Mouse (Mus musculus): ENCODE data around the gene Rhbdd1.

The Rhbdd1 gene

DNA sequence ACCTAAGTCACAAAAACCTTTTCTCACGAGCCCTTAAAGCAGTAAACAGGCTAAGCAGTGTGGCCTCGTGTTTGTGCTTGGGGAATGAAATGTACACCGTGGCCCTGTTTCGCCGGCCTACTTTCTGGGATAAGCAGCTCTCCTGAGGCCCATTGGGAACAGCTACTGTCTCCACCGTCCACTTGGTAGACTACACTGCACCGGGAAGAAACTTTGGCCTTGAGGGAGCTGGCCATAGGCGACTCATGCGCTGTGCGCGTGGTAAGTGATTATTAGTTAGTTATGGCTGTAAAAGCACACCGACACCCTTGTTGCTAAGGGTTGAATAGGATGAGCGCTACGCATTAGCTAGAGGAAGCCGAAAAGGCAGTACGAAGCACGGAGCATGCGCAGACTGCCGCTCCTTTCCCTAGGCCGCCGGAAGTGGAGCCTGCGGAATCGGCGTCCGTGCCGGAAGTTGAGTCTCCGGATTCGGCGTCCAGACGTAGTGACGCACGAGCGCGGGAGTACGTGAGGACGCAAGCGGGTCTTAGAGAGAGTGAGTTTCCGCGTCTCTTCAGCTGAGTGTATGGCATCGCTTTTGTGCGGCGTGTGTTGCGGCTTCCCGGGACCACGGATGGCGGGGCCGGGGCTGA is at the start of gene Rhbdd1:
Gene Rhbdd1, plus strand, starts transcription at position 342 of the 635 bp plus-strand sequence.
- DNase-seq, result peak; percentile 97

DNA sequence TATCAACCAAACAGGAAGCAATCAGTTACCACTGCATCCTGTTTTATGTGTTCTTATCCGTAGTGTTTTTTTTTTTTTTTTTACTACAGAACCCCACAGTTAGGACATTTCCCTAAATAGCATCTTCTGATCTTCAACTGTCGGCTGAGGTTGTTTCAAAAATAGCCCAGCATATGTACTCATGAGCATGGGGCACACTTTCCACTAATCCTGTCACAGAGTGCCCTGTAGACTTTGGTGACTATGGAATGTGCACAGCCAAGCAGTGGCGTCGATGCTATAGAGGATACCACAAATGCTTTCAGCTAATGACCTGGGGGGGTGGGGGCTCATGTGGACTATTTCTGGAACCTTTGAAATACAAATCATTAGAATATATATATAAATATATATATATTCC is 48.7 kb upstream of the Rhbdd1 start:
- DNase-seq, result no peak

DNA sequence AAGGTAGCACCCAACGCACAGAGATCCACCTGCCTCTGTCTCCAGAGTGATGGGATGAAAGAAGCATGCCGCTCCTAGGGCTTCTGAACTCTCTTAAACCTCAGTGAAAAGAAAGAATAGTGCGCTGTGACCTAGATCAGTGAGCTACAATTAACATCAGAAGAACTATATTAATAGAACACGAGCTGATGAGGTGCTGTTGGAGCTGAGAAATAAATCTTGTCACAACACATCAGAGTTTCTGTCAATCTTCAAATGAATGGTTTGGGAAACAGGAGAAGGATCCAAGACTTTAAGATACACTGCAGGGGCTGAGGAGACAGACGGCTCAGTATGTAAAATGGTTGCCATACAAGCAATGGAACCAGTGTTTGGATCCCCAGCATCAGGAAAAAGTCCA is 44.0 kb upstream of the Rhbdd1 start:
- no peak for DNase-seq

GRCm38 (mm10) chr1:82273529-82273928 is 42.7 kb upstream of the Rhbdd1 start:
- no peak for DNase-seq

DNA sequence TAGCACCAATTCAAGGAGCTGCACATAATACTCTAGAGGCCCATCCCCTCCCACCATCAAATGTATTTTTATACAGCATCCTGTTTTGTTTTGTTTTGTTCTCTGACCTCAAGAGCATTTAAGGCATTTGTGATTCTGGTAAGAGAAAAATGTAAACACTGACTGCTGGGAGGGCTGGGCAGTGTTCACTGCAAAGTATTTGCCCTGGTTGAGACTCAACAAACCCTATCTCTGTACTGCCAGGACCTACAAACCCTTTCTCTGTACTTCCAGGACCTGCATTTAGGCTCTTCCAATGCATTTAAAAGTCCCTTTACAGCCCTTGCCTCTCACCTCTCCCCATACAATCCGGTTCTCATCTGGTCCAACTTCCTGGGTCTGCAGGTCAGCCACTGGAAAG is 41.9 kb upstream of the Rhbdd1 start:
- DNase-seq, result no peak

DNA sequence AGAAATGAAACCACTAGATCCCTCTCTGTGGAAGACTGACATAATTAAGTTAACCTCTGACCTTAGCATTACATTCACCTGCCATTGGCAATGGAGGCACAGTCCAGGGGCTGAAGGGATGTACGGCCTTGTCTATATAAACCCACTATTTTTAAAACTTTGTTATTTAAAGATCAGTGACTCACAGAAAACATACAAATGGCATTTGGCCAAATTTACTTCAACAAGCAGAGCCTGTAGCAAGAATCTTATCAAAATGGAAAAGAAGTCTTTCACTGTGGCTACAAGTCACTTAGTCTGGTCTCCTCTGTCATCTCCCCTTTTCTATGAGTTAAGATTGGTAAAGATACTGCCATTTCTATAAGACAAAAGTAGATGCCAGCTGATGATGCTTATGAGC is 36.5 kb upstream of the Rhbdd1 start:
- no peak for DNase-seq

DNA sequence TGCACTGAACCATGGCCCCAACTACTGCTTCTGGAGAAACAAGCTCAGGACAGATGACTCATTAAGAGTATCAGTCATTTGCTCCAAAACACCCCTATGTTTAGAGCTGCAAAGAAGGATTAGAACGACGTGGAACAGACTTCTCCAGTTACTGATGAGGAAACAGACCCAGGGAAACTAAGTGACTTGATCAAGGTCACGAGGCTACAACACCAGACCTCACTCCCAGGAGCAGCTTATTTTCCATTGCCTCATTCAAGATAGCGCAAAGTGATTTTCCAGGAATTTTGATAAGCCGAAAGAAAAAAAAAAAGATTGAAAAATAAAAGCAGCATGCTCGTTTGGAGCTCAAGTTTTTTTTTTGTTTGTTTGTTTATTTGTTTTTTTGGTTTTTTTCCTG is 34.4 kb upstream of the Rhbdd1 start:
- no peak for DNase-seq

- peak; percentile 91 for DNase-seq
These were observed 33.1 kb upstream of the Rhbdd1 start for GRCm38 (mm10) chr1:82282992-82283611.

- DNase-seq, result no peak
These were observed 32.4 kb upstream of the Rhbdd1 start for GRCm38 (mm10) chr1:82283901-82284301.

DNA sequence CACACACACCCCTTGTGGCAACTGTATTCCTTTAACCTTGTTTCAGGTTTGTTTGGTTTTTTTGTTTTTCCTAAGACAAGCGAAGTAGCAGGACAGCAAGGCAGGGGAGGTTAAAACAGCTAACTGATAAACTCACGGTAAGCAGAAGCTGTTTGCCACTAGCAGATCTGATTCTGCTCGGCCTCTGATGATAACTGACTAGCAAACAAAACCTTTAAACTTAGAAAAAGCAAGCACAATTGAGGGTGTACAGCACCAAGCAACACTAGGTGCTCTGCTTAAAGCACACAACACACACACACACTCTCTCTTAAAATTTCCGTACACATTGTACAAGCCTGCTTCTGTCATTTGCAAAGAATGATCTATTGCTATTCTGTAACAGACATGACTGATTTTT is 31.8 kb upstream of the Rhbdd1 start:
- no peak for DNase-seq

GRCm38 (mm10) chr1:82285461-82286189 is 30.6 kb upstream of the Rhbdd1 start:
- DNase-seq, result no peak

DNA sequence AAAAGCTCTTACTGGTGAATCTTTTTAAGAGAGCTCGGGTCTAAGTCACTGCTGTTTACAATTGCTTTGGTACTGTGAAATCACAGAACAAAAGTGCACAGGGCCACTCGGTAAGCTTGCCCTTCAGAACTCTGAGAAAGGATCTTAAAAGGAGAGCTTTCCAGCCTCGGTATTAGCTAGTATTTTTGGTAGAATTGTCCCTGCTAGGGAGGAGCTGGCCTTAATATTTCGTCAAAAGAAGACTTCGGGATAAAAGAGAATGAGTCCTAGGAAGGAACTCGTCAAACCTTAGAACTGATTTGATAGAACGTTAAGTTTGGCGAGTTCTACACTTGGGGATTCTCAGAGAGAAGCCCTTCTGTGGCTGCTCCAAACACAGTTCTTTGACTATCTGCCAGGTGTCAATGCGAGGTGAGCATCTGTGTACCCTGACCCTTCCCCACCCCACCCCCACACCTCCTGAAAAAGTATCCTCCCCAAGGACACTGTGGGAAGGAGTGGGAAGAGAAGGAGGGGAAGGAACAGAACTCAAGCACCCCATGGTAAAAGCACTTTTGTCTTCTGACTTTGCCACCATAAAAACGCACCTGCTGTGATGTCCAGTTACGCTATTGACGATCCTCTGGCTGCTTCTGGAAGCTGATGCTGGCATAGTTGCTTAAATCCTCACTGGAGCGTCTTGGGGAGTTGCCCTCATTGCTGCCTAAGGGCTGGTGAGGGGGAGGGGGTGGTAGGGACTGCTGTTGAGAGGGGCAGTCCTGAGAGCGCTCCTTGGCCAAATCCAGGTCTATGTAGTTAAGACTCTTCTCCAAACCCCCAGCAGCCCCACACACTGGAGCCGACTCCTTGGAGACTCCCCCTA is 29.8 kb upstream of the Rhbdd1 start:
- DNase-seq, result no peak

DNA sequence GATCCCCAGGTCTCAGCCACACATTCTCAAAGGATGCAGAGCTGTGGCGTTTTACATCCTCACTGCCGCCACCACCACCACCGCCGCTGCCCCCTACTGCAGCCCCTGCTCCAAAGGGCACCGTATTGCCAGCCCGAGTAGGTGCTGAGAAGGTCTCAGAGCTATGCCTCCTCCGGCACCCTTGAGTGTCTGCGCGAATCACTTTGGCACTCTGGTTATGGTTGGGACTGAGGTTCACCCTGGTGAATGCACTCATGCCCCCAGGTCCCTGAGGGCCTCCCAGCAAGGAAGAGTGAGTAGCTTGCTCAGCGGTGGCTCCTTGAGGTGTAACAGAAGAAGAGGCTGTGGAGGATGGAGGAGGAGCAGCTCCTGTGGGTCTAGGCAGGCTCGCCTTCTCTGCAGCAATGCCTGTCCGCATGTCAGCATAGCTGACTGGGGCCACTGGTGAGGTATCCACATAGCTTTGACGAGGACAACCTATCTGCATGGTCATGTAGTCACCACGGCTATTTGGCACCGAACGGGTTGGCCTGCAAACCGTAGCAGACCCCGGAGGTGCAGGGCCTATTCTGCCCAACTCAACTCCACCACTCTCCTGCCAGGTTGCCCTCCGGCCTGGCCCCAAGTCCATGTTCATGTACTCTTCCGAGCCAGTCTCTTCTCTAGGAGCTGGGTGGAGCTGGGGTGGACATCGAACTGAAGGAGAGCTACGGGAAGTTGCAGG is 29.0 kb upstream of the Rhbdd1 start:
- no peak for DNase-seq

GRCm38 (mm10) chr1:82287776-82288325 is 28.4 kb upstream of the Rhbdd1 start:
- DNase-seq, result no peak

DNA sequence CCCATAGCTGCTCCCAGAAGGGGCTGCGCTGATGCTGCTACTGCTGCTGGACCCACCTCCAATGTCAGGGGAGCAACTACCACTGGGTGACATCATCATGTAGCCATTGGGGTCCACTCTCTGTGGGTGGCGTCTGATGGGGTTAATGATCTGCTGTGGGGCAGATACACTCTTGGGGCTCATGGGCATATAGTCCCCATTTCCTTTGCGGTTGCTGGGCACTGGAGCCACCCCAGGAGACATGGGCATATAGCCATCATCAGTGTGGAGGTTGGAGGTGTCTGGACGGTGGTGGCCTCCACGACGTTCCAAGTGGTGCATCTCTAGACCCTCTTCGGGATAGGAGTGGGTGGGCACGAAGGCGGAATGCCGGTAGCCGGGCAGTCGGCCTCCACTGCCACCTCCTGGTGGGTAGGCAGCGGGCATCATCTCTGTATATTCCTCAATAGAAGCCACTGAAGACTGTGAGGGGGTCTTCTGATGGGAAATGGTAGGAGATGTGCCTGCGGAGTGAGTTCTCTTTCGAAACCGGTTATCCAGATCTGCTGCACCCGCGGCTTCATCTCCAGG is 27.7 kb upstream of the Rhbdd1 start:
- peak; percentile 22 for DNase-seq

DNA sequence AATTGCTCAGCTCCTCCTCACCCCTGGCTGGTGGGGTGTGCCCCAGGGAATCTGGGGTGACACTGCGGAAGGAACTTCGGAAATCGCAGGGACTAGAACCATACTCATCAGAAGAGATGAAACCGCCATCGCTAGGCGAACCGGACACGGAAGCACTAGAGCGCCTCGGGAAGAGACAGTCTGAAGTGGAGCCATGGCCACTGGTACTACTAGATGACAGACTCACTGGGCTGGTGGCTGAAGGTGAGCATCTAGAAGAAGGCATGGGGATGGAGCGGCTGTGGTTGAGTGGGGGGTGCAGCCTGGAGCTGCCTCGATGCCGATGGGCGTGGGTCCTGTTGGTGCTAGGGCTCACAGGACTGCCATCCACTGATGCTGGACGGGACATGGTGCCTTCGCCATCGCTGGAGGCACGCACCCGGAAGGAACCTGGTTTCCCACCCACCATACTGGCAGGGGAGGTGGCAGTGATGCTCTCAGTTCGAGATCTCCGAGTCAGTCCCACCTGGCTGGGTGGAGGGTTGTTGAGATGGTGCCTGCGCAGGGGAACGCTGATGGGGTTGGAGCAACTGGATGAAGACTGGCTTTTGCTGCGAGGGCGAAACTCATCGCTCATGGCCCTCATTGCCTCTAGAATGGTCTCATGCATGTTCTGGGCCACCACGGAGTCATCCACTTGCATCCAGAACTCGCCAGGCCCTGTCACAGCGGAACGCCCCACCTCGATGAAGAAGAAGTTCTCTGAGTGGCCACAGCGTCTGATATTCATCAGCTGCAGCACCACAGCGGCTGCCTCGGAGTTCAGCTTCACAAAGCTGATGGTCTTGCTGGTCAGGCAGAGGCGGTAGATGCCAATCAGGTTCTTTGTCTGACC is 26.9 kb upstream of the Rhbdd1 start:
- DNase-seq, result peak; percentile 18

DNA sequence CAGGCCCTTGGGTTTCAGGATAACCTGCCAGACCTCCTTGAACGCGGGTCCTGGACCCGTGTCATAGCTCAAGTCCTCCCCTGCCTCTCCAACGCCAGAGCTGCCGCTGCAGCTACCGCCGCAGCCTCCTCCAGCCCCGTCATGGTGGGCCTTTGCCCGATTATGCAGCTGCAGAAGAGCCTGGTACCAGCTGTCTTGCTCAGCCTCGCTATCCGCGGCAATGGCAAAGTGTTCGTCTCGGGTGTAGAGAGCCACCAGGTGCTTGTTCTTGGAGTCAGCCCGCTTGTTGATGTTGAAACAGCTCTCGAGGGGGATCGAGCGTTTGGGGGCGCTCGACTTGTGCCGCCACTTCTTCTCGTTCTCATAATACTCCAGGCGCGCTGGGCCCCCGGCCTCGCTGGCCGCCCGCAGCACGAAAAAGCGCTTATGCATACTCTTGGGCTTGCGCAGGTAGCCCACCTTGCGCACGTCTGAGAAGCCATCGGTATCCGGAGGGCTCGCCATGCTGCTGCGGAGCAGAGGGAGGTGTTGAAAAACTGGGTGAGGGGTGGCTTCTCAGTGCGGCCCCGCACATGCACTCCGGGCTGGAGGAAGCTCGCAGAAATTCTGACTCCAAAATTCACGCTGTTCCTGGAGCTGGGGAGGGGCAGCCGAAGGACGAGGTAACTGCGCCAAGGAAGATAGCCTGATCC is 26.1 kb upstream of the Rhbdd1 start:
- peak; percentile 83 for DNase-seq

- peak; percentile 81 for DNase-seq
These were observed 25.5 kb upstream of the Rhbdd1 start for GRCm38 (mm10) chr1:82290723-82291150.

DNA sequence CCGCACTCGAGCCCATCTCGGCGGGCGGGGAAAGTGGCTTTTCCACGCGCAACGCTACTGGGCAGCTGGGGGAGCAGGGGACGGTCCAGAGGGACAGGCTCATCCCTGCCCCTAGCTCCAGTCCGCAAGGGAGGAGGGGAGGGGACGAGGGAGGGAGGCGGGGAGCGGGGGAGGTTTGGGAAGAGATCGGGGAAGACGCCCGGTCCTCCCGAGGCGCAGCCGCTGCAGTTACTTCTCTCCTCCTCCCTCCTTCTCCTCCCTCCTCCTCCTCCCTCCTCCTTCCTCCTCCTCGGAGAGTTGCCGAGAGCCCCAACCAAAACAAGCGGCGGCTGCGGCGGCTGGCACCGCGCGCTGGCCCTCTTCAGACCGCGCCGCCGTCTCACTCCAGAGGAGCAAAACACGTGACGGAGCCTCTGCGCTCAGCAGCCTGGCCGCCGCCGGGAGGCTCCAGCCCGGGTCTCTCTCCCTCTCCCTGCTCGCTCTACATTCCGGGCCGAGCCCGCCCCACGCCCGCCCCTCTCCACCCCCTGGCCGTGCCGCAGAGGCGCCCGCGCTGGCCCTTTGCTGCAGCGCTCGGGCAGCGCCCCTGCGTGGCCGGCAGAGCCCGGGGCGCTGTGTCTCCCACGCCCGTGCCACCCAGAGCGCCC is 25.0 kb upstream of the Rhbdd1 start, which contains the start of gene Irs1:
Gene Irs1, minus strand, starts transcription at position 266 of the 647 bp plus-strand sequence.
- peak; percentile 86 for DNase-seq

Data from layer of hippocampus, adult 9-11 months (tissue).